Mouse (Mus musculus): ENCODE measurements at regions not wholly inside any gene's neighbourhood (a gene's known extent, or its start where the extent isn't known, plus 50 kb on each side); places are given as distances from the start of the nearest gene placed in this dataset.
A peak's percentile ranks its signal among the peaks of the same experiment; 100 is the strongest.

GRCm38 (mm10) chr10:9074916-9075315, 189.0 kb upstream of the Sash1 start:
- no peak overlapping the region for H3K9ac ChIP-seq (ENCODE audit: low read length)
- H3K4me3 ChIP-seq (ENCODE audit: low read depth, low read length) = no peak overlapping the region
- no peaks in the 10 kb centered on the region for H3K4me1 ChIP-seq (ENCODE audit: control insufficient read depth, insufficient read depth, low read length)
- no peaks in the 10 kb centered on the region for H3K27me3 ChIP-seq (replicated peaks; ENCODE audit: control insufficient read depth, insufficient read depth, low read length)
- DNase-seq (ENCODE audit: low spot score) = no peak
- no peak overlapping the region for H3K27ac ChIP-seq (ENCODE audit: low read depth, low read length)
- no peaks in the 10 kb centered on the region for H3K36me3 ChIP-seq (ENCODE audit: control insufficient read depth, insufficient read depth, low read length)
- WGBS = 93% methylated on average over 2 of the region's 2 CpGs
- no peak for ATAC-seq
- H3K9me3 ChIP-seq (replicated peaks; ENCODE audit: control insufficient read depth, low read length) = no peaks in the 10 kb centered on the region
- no peak overlapping the region for H3K4me2 ChIP-seq (ENCODE audit: low read length)

- 16% methylated on average over 5 of the region's 5 CpGs for WGBS
- Histone ChIP-seq H3K9me3 (replicated peaks; ENCODE audit: control insufficient read depth, low read length) (no peaks in the 10 kb centered on the region), H3K36me3 (ENCODE audit: control insufficient read depth, insufficient read depth, low read length) (no peaks in the 10 kb centered on the region), H3K27me3 (replicated peaks; ENCODE audit: control insufficient read depth, insufficient read depth, low read length) (no peaks in the 10 kb centered on the region), H3K4me3 (ENCODE audit: low read depth, low read length) (no peak overlapping the region), H3K4me1 (ENCODE audit: control insufficient read depth, insufficient read depth, low read length) (no peaks in the 10 kb centered on the region), H3K4me2 (ENCODE audit: low read length) (no peak overlapping the region), H3K9ac (ENCODE audit: low read length) (no peak overlapping the region), H3K27ac (ENCODE audit: low read depth, low read length) (no peak overlapping the region)
- ATAC-seq (no peak), DNase-seq (ENCODE audit: low spot score) (peak; percentile 29)
Observed at GRCm38 (mm10) chr10:9071630-9072029, 185.8 kb upstream of the Sash1 start.

- H3K36me3 ChIP-seq (ENCODE audit: control insufficient read depth, insufficient read depth, low read length) = no peaks in the 10 kb centered on the region
- WGBS = 78% methylated on average over 13 of the region's 13 CpGs
- H3K4me2 ChIP-seq (ENCODE audit: low read length) = no peak overlapping the region
- ATAC-seq (no peak; the same call in 1 of the 2 replicates), DNase-seq (ENCODE audit: low spot score) (no peak)
- H3K9ac ChIP-seq (ENCODE audit: low read length) = no peak overlapping the region
- no peaks in the 10 kb centered on the region for H3K27me3 ChIP-seq (replicated peaks; ENCODE audit: control insufficient read depth, insufficient read depth, low read length)
- no peaks in the 10 kb centered on the region for H3K4me1 ChIP-seq (ENCODE audit: control insufficient read depth, insufficient read depth, low read length)
- no peak overlapping the region for H3K4me3 ChIP-seq (ENCODE audit: low read depth, low read length)
- H3K27ac ChIP-seq (ENCODE audit: low read depth, low read length) = no peak overlapping the region; the same call in 1 of the 2 replicates
- no peaks in the 10 kb centered on the region for H3K9me3 ChIP-seq (replicated peaks; ENCODE audit: control insufficient read depth, low read length)
Observed at GRCm38 (mm10) chr10:9069608-9070190, 183.8 kb upstream of the Sash1 start.

GRCm38 (mm10) chr10:9066566-9066965, 180.7 kb upstream of the Sash1 start:
- Histone ChIP-seq H3K9ac (ENCODE audit: low read length) (no peak overlapping the region), H3K9me3 (replicated peaks; ENCODE audit: control insufficient read depth, low read length) (no peaks in the 10 kb centered on the region), H3K4me2 (ENCODE audit: low read length) (no peak overlapping the region), H3K36me3 (ENCODE audit: control insufficient read depth, insufficient read depth, low read length) (no peaks in the 10 kb centered on the region), H3K27ac (ENCODE audit: low read depth, low read length) (no peak overlapping the region), H3K27me3 (replicated peaks; ENCODE audit: control insufficient read depth, insufficient read depth, low read length) (no peaks in the 10 kb centered on the region), H3K4me3 (ENCODE audit: low read depth, low read length) (no peak overlapping the region), H3K4me1 (ENCODE audit: control insufficient read depth, insufficient read depth, low read length) (no peaks in the 10 kb centered on the region)
- WGBS = 93% methylated on average over 3 of the region's 3 CpGs
- no peak for DNase-seq (ENCODE audit: low spot score)
- ATAC-seq = no peak

GRCm38 (mm10) chr10:9061979-9062378, 176.1 kb upstream of the Sash1 start:
- Histone ChIP-seq H3K4me2 (ENCODE audit: low read length) (no peak overlapping the region), H3K9me3 (replicated peaks; ENCODE audit: control insufficient read depth, low read length) (no peaks in the 10 kb centered on the region), H3K4me3 (ENCODE audit: low read depth, low read length) (no peak overlapping the region), H3K9ac (ENCODE audit: low read length) (no peak overlapping the region), H3K27me3 (replicated peaks; ENCODE audit: control insufficient read depth, insufficient read depth, low read length) (no peaks in the 10 kb centered on the region), H3K36me3 (ENCODE audit: control insufficient read depth, insufficient read depth, low read length) (no peaks in the 10 kb centered on the region), H3K27ac (ENCODE audit: low read depth, low read length) (no peak overlapping the region), H3K4me1 (ENCODE audit: control insufficient read depth, insufficient read depth, low read length) (no peaks in the 10 kb centered on the region)
- 83% methylated on average over 3 of the region's 3 CpGs for WGBS
- no peak for DNase-seq (ENCODE audit: low spot score)
- ATAC-seq = no peak

GRCm38 (mm10) chr10:9055274-9055673, 169.4 kb upstream of the Sash1 start:
- peak; percentile 49; the same call in 1 of the 2 replicates for ATAC-seq
- 54% methylated on average over 3 of the region's 3 CpGs for WGBS
- H3K4me1 ChIP-seq (ENCODE audit: control insufficient read depth, insufficient read depth, low read length) = no peaks in the 10 kb centered on the region
- H3K4me2 ChIP-seq (ENCODE audit: low read length) = no peak overlapping the region
- H3K4me3 ChIP-seq (ENCODE audit: low read depth, low read length) = no peak overlapping the region
- H3K9ac ChIP-seq (ENCODE audit: low read length) = no peak overlapping the region
- no peaks in the 10 kb centered on the region for H3K9me3 ChIP-seq (replicated peaks; ENCODE audit: control insufficient read depth, low read length)
- no peaks in the 10 kb centered on the region for H3K27me3 ChIP-seq (replicated peaks; ENCODE audit: control insufficient read depth, insufficient read depth, low read length)
- H3K27ac ChIP-seq (ENCODE audit: low read depth, low read length) = no peak overlapping the region
- no peak for DNase-seq (ENCODE audit: low spot score)
- H3K36me3 ChIP-seq (ENCODE audit: control insufficient read depth, insufficient read depth, low read length) = no peaks in the 10 kb centered on the region

GRCm38 (mm10) chr10:9053371-9053770, 167.5 kb upstream of the Sash1 start:
- Histone ChIP-seq H3K36me3 (ENCODE audit: control insufficient read depth, insufficient read depth, low read length) (no peaks in the 10 kb centered on the region), H3K27me3 (replicated peaks; ENCODE audit: control insufficient read depth, insufficient read depth, low read length) (no peaks in the 10 kb centered on the region), H3K27ac (ENCODE audit: low read depth, low read length) (no peak overlapping the region), H3K4me1 (ENCODE audit: control insufficient read depth, insufficient read depth, low read length) (no peaks in the 10 kb centered on the region), H3K4me2 (ENCODE audit: low read length) (no peak overlapping the region), H3K4me3 (ENCODE audit: low read depth, low read length) (no peak overlapping the region), H3K9ac (ENCODE audit: low read length) (no peak overlapping the region), H3K9me3 (replicated peaks; ENCODE audit: control insufficient read depth, low read length) (no peaks in the 10 kb centered on the region)
- ATAC-seq = peak; percentile 78
- DNase-seq (ENCODE audit: low spot score) = peak; percentile 88
- 43% methylated on average over 4 of the region's 4 CpGs for WGBS

GRCm38 (mm10) chr10:9047341-9047740, 161.5 kb upstream of the Sash1 start:
- DNase-seq (ENCODE audit: low spot score) (no peak), ATAC-seq (no peak)
- Histone ChIP-seq H3K4me3 (ENCODE audit: low read depth, low read length) (no peak overlapping the region), H3K9ac (ENCODE audit: low read length) (no peak overlapping the region), H3K27ac (ENCODE audit: low read depth, low read length) (no peak overlapping the region), H3K36me3 (ENCODE audit: control insufficient read depth, insufficient read depth, low read length) (no peaks in the 10 kb centered on the region), H3K9me3 (replicated peaks; ENCODE audit: control insufficient read depth, low read length) (no peaks in the 10 kb centered on the region), H3K4me2 (ENCODE audit: low read length) (no peak overlapping the region), H3K4me1 (ENCODE audit: control insufficient read depth, insufficient read depth, low read length) (no peaks in the 10 kb centered on the region), H3K27me3 (replicated peaks; ENCODE audit: control insufficient read depth, insufficient read depth, low read length) (no peaks in the 10 kb centered on the region)
- 68% methylated on average over 4 of the region's 4 CpGs for WGBS

GRCm38 (mm10) chr10:9044746-9045370, 159.0 kb upstream of the Sash1 start:
- 78% methylated on average over 9 of the region's 9 CpGs for WGBS
- Histone ChIP-seq H3K4me2 (ENCODE audit: low read length) (no peak overlapping the region), H3K36me3 (ENCODE audit: control insufficient read depth, insufficient read depth, low read length) (no peaks in the 10 kb centered on the region), H3K27me3 (replicated peaks; ENCODE audit: control insufficient read depth, insufficient read depth, low read length) (no peaks in the 10 kb centered on the region), H3K9ac (ENCODE audit: low read length) (no peak overlapping the region), H3K27ac (ENCODE audit: low read depth, low read length) (no peak overlapping the region), H3K4me3 (ENCODE audit: low read depth, low read length) (no peak overlapping the region), H3K4me1 (ENCODE audit: control insufficient read depth, insufficient read depth, low read length) (no peaks in the 10 kb centered on the region), H3K9me3 (replicated peaks; ENCODE audit: control insufficient read depth, low read length) (no peaks in the 10 kb centered on the region)
- no peak for ATAC-seq
- DNase-seq (ENCODE audit: low spot score) = no peak
